Mouse (Mus musculus): ENCODE data around the gene Tmem63a. TPM values are rescaled to one million over a fixed set of nuclear protein-coding genes. Genes with fewer than 3 reads are reported as not detected.
A peak's percentile ranks its signal among the peaks of the same experiment; 100 is the strongest.
"Not testable (repeated sequence)": the region's sequence is repeated elsewhere in the genome, so short reads cannot be mapped to it uniquely, and the experiment has no call there.

Gene Tmem63a
- total RNA-seq, 2 experiments from 2014 or later, result 10.8 to 22.5 TPM

DNA sequence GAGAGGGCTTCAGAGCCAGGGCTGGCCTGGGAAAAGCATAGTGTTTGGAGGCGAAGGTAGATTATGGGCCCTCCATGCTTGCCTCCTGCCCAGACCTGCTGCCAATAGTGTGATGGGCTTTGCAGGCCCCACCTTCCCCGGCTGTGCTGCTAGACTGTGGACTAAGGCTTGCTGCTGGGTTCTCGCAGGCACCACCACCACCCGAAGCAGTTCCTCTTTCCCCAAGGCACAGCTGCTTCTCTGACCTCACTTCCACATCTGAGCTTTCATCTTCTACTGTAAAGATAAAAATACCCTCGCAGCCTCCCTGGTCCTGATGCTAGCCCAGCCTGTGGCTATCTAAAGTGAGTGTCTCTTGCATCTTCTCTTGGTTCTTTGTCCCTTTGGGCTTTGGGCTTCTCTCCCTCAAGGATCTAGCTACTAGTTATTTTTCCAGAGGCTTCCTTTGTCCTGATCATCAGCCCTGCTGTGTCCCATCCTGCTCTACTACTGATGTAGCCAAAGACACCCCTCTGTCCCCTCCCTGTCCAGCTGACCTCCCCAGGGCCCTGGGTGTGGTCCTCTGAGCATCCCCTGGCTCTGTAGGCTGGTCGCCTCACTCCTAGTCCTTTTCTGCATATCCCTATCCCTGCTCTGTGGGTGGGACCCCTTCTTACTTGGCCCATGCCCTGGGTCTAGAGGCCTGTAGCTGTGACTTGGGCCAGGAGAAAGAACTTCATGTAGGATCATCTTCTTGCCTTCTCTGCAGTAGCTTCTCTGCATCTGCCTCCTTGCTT, 19.7 kb upstream of the Tmem63a start:
- peak; percentile 34; the same call in 1 of the 2 replicates for ATAC-seq (replicated peaks; ENCODE audit: low FRiP score, low TSS enrichment, poor library complexity, severe bottlenecking)

DNA sequence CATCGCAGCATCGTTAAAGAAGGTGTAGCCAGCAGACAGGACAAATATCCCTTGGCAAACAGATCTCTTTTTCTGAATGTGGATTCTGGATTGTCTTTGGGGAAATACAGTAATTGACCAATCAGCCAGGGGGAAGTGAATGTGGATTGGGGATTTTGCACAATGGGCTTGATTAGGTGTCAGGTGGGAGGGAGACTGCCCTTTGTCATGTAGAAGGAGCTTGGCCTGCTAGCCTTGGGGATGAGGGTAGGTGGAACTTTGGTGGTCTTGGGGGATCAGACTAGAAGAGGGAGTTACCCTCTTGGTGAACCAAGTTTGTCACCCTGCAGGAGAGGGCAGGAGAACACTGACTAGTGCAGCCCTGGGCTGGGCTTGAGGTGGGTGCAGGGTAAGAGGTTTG, 17.4 kb upstream of the Tmem63a start:
- no peak for ATAC-seq (replicated peaks; ENCODE audit: low FRiP score, low TSS enrichment, poor library complexity, severe bottlenecking)

DNA sequence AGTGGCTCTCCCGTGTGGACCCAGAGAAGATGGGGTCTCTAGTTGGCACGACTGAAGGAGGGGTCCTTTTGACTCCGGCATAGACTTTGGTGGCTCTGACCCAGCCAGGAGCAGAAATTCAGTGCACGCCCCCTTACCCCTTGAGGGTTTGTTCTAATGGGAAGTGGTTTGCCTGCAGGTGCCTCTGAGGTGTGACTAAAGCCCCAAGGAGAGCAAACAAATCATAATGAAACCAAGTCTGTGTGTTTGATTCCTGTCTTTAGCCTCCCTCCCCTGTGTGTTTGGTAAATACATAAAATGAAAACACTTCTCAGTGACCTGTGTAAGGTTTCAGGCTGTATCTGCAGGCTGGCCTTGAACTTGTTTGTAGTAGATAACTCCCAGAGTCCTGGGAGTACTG, 15.9 kb upstream of the Tmem63a start:
- no peak for ATAC-seq (replicated peaks; ENCODE audit: low FRiP score, low TSS enrichment, poor library complexity, severe bottlenecking)

DNA sequence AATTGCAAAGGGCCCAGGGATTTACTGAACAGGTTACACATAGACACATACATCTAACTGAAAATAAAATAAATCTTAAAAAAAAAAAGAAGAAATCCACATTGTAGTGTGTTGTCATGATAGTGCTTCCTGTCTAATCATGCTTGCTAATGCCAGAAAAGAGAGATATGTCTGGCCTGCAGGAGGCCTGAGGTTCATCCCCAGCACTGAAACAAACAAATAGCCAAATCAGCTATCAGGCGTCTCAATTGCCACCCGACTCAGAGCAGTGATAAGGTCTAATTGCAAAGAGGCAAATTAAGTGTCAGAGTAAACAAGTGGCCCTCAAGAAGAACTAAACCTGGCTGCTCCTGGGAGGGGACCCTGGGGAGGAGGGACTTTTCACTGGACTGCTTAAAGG, 12.5 kb upstream of the Tmem63a start:
- ATAC-seq (replicated peaks; ENCODE audit: low FRiP score, low TSS enrichment, poor library complexity, severe bottlenecking), result peak; percentile 69

DNA sequence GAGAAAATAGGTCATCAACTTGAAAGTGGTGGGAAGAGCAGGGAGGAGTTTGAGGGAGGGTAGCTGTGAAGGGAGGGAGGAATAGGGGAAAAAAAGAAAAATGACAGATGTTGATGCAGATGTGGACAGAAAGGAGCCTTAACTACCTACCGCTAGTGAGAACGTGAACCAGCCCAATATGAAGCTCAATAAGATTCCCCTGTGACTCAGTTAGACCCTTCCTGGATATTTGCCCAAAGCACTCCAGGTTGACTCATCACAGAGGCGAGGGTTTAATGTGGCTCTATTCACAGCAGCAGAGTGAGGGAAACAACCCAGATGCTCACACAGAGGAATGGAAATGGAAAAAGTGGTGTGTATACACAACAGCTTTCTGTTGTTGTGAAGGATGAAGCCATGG, 11.0 kb upstream of the Tmem63a start:
- ATAC-seq (replicated peaks; ENCODE audit: low FRiP score, low TSS enrichment, poor library complexity, severe bottlenecking), result no peak

DNA sequence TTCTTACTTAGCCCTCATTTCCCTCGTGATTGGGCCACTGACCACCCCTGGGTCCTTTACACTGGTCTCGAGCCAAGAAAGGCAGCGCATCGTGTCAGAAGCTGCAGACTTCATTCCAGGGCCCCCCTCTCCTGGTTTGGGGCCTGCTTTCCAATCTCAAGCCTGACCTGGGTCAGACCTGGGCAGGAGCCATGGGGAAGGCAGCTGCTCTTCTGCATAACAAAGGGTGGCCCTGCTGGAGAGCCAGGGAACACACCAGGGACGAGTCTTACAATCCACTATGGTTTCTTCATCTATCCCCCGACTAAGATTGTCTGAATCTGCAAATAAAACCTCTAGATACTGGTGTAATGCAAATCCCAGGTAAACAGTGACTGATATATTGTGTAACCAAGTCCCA, 8.5 kb upstream of the Tmem63a start:
- no peak for ATAC-seq (replicated peaks; ENCODE audit: low FRiP score, low TSS enrichment, poor library complexity, severe bottlenecking)

DNA sequence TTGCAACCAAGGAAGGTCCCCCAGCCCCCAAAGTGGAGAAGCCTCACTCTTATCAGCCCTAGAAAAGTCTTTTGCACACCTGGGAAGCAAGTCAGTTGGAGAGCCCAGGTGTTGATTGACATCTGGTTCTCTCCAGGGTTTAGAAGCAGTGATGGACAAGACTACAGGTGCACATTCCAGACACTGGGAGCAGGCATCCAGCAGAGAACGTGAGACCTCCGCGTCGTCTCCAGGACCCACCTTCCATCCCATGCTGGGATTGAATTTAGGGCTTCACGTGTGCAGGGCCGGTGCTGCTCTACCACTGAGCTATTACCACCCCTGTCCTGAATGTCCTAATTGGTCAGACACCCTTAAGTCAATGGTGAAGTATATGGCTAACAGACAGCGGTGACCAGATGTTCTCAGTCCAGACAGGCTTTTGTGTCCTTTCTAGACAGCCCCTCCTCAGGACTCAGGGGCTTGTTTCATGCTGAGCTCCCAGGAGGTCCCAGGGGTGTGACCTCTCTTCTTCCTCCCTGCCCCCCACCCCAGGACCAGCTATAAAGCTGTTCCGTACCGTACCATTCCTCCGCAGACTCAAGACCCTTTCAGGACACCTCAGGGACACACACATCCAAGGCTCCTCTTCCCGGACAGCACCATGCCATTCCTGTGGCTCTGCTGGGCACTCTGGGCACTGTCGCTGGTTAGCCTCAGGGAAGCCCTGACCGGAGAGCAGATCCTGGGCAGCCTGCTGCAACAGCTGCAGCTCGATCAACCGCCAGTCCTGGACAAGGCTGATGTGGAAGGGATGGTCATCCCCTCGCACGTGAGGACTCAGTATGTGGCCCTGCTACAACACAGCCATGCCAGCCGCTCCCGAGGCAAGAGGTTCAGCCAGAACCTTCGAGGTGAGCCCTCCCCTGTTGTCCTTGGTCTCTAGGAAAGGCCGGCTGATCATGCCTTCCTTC, 7.4 kb upstream of the Tmem63a start, which contains the start of gene Lefty1:
Gene Lefty1, plus strand, starts transcription at position 556 of the 953 bp plus-strand sequence.
- ATAC-seq (replicated peaks; ENCODE audit: low FRiP score, low TSS enrichment, poor library complexity, severe bottlenecking), result no peak

DNA sequence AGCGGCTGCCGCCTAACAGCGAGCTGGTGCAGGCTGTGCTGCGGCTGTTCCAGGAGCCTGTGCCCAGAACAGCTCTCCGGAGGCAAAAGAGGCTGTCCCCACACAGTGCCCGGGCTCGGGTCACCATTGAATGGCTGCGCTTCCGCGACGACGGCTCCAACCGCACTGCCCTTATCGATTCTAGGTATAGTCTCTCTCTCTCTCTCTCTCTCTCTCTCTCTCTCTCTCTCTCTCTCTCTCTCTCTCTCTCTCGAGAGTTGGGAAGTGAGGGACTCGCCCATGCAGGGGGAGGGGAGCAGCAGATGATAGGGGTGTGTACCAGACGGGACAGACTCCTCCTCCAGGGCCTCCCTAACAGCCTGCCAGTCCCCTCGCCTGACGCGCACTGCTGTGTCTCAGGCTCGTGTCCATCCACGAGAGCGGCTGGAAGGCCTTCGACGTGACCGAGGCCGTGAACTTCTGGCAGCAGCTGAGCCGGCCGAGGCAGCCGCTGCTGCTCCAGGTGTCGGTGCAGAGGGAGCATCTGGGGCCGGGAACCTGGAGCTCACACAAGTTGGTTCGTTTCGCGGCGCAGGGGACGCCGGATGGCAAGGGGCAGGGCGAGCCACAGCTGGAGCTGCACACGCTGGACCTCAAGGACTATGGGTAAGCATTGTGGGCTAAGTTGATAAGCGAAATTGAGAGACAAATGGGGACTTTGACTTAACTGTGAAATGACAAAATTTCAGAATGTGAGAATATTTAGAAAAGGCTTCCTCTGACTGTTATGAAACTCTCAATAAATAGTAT, 5.3 kb upstream of the Tmem63a start:
- peak; percentile 94 for ATAC-seq (replicated peaks; ENCODE audit: low FRiP score, low TSS enrichment, poor library complexity, severe bottlenecking)

DNA sequence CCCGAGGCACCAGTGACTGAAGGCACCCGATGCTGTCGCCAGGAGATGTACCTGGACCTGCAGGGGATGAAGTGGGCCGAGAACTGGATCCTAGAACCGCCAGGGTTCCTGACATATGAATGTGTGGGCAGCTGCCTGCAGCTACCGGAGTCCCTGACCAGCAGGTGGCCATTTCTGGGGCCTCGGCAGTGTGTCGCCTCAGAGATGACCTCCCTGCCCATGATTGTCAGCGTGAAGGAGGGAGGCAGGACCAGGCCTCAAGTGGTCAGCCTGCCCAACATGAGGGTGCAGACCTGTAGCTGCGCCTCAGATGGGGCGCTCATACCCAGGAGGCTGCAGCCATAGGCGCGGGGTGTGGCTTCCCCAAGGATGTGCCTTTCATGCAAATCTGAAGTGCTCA, 4.5 kb upstream of the Tmem63a start:
- ATAC-seq (replicated peaks; ENCODE audit: low FRiP score, low TSS enrichment, poor library complexity, severe bottlenecking), result not testable (repeated sequence)

DNA sequence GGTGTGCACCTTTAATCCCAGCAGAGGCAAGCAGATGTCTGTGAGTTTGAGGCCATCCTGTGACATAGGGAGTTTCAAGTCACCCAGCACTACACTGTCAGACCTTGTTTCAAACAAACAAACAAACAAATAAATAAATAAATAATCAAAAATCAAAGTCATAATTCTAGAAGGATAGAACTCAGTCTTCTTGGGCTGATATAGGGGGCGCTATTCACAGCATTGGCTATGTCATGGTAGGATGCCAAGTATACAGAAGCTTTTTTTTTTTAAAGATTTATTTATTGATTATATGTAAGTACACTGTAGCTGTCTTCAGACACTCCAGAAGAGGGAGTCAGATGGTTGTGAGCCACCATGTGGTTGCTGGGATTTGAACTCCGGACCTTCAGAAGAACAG, 3.4 kb upstream of the Tmem63a start:
- ATAC-seq (replicated peaks; ENCODE audit: low FRiP score, low TSS enrichment, poor library complexity, severe bottlenecking), result not testable (repeated sequence)

DNA sequence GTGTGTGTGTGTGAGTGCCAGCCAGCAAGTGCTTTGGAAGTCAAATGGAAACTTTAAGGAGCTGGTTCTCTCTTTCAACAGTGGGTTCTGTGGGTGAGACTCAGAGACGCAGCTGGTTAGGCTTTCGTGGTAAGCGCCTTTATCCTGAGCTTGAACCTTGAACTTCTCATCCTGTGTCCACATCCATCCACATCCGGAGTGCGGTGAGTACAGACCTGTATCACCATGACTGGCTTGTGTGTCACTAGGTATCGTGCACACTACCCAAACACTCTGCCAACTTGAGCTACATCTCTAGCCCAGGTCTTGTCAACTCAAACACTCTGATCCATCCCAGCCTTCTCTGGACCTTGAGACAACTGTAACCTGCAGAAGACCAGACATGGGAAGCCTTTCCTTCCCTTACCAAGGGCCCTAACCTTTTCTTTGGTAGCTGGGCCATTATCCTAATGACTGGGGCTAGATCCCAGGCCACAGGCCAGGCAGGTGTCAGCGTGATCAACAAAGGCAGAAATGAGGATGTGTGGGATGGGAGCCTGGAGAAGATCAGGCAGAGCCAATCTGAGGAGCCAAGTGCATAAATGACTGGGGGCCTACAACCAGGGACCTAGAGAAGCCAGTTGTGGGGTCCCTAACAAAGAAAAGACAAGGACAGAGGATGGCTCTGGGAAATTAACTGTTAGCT, 1.2 kb upstream of the Tmem63a start:
- ATAC-seq (replicated peaks; ENCODE audit: low FRiP score, low TSS enrichment, poor library complexity, severe bottlenecking), result no peak

DNA sequence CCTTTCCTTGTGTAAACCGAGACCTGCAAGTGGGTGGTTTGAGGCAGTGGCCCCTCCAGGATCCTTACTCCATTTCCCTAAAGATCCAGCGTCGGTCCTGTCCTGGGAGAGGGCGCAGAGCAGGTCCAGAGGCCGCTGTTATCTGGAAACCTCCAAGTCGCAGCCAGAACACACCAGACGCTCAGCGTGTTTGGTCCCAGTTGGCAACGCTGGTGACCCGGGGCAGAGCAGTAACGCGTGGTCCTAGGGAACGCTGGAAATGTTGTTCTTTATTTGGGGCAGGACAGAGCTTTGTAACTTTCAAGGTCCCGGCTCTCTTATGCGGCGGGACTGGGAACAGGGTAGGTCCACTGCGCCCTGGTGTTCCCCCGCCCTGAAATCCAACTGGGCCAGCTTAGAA, 418 bp upstream of the Tmem63a start:
- ATAC-seq (replicated peaks; ENCODE audit: low FRiP score, low TSS enrichment, poor library complexity, severe bottlenecking), result 0 out of 2 replicates have a peak, but pooled peaks have one; percentile 21

DNA sequence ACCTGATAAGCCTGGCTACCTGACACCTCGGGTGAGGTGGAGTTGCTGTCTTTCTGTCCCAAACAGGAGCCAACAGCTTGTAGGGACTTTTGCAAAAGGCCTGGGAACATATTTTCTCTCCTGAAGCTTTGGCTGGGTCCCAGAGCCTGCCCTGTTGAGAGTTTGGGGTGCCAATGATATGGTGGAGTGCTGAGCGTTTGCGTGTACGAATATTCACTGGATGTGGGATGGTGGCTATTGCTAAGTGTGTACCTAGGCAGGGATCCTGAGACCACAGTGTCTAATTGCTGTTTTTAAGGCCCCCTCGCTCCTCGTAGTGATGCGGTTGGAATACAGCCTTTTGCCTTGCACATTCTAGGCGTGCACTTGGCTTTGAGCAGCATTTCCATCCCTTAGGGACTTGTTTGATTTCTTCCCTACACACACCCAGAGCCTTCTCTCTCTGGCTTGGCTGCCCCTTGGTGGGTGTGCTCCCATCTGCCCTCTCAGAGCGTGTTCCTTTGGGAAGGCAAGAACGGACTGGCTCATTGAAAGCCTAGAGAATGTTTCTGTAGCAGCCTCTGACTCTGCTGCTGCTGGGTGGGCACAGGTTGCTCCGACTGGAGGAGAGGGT, 994 bp downstream of the Tmem63a start:
- no peak for ATAC-seq (replicated peaks; ENCODE audit: low FRiP score, low TSS enrichment, poor library complexity, severe bottlenecking)

DNA sequence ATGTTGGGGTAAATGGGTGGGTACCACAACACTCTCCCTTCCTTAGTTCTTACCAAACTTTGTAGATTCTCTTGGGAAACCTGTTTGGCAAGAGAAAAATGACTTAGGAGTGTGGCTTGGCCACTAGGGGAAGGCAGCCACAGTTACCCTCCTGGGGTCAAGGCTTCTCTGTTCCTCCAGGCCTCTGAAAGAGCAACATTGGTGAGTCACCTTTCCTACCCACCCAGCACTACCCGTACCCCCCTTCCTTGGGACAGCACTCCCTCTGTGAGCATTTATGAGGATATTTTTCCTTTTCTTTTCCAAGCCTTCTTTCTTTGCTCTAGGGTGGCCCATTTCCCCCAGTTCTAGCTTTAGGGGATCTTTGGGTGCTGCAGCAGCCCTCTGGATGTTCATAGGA, 1.8 kb downstream of the Tmem63a start:
- no peak for ATAC-seq (replicated peaks; ENCODE audit: low FRiP score, low TSS enrichment, poor library complexity, severe bottlenecking)

DNA sequence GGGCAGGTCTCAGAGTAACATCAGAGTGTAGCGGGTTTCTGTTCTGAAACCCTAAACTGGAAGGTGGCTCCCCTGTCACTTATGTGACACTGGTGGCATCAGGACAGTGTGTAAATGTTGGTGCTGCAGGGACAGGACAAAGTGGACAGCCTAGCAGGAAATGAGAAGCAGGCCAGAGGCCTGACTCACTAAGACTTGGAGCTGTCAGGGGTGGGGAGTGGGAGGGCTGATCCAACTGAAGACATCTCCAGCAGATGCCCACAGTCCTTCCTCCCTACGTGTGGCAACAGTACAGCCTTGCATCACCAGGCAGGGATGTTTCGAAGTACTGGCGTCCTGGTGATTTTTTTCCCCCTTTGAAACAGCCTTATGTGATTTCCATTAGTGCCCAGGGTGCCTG, 2.4 kb downstream of the Tmem63a start:
- ATAC-seq (replicated peaks; ENCODE audit: low FRiP score, low TSS enrichment, poor library complexity, severe bottlenecking), result no peak

DNA sequence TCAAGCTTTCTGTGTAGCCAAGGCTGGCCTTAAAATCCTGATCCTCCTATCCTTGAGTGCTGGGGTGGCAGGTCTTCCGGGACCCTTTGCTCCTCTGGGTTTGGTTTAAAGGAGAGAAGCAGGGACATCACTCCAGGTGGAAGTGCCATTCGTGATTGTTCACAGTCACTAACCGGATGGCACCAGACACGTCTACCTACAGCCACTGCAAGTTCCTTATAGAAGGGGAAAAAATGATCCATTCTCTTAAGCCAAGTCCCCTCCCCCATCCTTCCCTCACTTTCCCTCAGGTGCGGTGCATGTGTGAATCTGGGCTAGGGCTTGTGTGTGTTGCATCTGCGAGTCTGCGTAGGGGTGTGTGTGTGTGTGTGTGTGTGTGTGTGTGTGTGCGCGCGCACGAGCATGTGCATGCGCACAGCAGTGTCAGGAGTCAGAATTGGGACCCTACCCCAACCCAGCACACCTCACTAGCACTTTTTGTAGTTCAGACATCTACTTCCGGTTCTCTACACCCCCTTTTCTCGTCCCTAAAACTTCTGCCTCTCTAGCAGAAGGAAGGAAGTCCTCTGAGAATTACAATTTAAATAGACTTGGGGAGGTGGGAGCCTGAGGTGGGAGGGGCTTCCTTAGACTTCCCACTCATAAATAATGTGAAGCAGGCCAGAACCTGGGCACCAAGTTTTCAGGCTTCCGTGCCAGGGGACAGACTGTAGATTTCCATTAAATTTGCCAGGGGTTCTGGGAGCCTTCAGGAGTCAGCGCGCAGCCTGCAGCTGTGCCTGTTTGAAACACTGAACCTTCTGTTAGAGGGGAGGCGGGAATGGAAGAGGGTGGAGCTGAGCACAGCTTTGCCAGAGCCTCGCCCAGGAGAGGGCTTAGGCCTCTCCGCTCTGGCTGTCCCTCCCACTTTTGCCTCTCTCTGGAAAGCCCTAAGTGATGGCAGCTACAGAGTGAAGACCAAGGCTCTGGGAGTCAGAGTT, 3.1 kb downstream of the Tmem63a start:
- peak; percentile 76 for ATAC-seq (replicated peaks; ENCODE audit: low FRiP score, low TSS enrichment, poor library complexity, severe bottlenecking)

DNA sequence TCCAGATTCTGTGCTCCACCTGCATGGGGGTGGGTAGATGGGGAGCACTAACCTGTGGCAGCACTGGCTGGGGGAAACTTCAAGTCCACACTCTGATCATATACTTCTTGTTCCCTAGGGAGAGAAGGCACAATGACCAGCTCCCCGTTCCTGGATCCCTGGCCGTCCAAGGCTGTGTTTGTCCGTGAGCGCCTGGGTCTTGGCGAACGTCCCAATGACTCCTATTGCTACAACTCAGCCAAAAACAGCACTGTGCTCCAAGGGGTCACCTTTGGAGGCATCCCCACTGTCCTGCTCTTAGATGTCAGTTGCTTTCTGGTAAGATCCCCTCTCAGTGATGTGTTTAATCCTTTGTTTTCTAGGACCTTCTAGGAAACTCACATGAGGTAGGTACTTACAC, 4.3 kb downstream of the Tmem63a start:
- no peak for ATAC-seq (replicated peaks; ENCODE audit: low FRiP score, low TSS enrichment, poor library complexity, severe bottlenecking)

Measured in megakaryocyte-erythroid progenitor cell, adult 5-6 weeks (primary cell).